Mouse (Mus musculus) myocyte (in vitro differentiated cells): Measurements from ENCODE around the gene BC024063.
A peak's percentile ranks its signal among the peaks of the same experiment; 100 is the strongest.

Source experiments
- CEBPB ChIP-seq: IDR thresholded peaks from 2 replicates; pipeline ENCODE4 v1.6.1; 2011; ENCODE audit warnings: mild to moderate bottlenecking, moderate library complexity; ENCODE audit not compliant: poor library complexity, insufficient read depth, severe bottlenecking
- E2F4 ChIP-seq: IDR thresholded peaks from one replicate; pipeline ENCODE4 v1.6.1; 2011; ENCODE audit warnings: mild to moderate bottlenecking, control low read depth, moderate library complexity; ENCODE audit not compliant: insufficient read depth
- MAX ChIP-seq: IDR thresholded peaks from one replicate; pipeline ENCODE4 v1.6.1; 2011; ENCODE audit warnings: low read depth, mild to moderate bottlenecking, control low read depth
- MYOD1 ChIP-seq, 3 experiments: IDR thresholded peaks; one replicate each; pipeline ENCODE4 v1.6.1; 2011; ENCODE audit warnings: control low read depth in 2 of 3, low read depth in 2 of 3, mild to moderate bottlenecking in 2 of 3, moderate library complexity in 1 of 3; ENCODE audit not compliant: insufficient read length in 2 of 3, control insufficient read depth in 1 of 3
- MYOG ChIP-seq, 3 experiments: IDR thresholded peaks; one replicate each; pipeline ENCODE4 v1.6.1; 2011; ENCODE audit warnings: control low read depth in 2 of 3, low read depth in 2 of 3, mild to moderate bottlenecking in 2 of 3; ENCODE audit not compliant: insufficient read length in 2 of 3, control insufficient read depth in 1 of 3, insufficient read depth in 1 of 3
- POLR2A ChIP-seq: IDR thresholded peaks from one replicate; pipeline ENCODE4 v1.6.1; 2011; ENCODE audit warnings: low read depth, mild to moderate bottlenecking, control low read depth, moderate library complexity; ENCODE audit not compliant: insufficient read length
- POLR2AphosphoS2 ChIP-seq: IDR thresholded peaks from one replicate; pipeline ENCODE4 v1.6.1; 2011; ENCODE audit warnings: low read depth, control low read depth; ENCODE audit not compliant: insufficient read length
- REST ChIP-seq: IDR thresholded peaks from one replicate; pipeline ENCODE4 v1.6.1; 2011; ENCODE audit warnings: mild to moderate bottlenecking, control low read depth, moderate library complexity; ENCODE audit not compliant: insufficient read depth, insufficient read length
- SRF ChIP-seq: IDR thresholded peaks from one replicate; pipeline ENCODE4 v1.6.1; 2011; ENCODE audit warnings: low read depth; ENCODE audit not compliant: control insufficient read depth, insufficient read length
- TCF12 ChIP-seq: IDR thresholded peaks from one replicate; pipeline ENCODE4 v1.6.1; 2011; ENCODE audit warnings: mild to moderate bottlenecking, control low read depth; ENCODE audit not compliant: poor library complexity, insufficient read depth, severe bottlenecking
- TCF3 ChIP-seq: IDR thresholded peaks from one replicate; pipeline ENCODE4 v1.6.1; 2011; ENCODE audit warnings: low read depth, control low read depth; ENCODE audit not compliant: insufficient read length
- USF1 ChIP-seq: IDR thresholded peaks from one replicate; pipeline ENCODE4 v1.6.1; 2011; ENCODE audit warnings: low read depth, mild to moderate bottlenecking, control low read depth, moderate library complexity

GRCm38 (mm10) chr10:82047597-82048459 lies 35.3 kb upstream of the BC024063 start, which contains the start of gene Zfp873:
- peak; percentile 56 for TF ChIP-seq POLR2A
- TF ChIP-seq USF1, result no peak
- no peak for TF ChIP-seq MYOD1 (IDR thresholded peaks at IDR 0.05; ENCODE audit: control insufficient read depth in 1 of 3, insufficient read length in 2 of 3, low read depth in 2 of 3)
- no peak for TF ChIP-seq E2F4
- no peak for TF ChIP-seq CEBPB
- TF ChIP-seq POLR2AphosphoS2, result peak; percentile 19
- no peak for TF ChIP-seq TCF3
- no peak for TF ChIP-seq TCF12
- TF ChIP-seq MAX, result no peak
- no peak for TF ChIP-seq MYOG (IDR thresholded peaks at IDR 0.05; ENCODE audit: control insufficient read depth in 1 of 3, insufficient read depth in 1 of 3, insufficient read length in 2 of 3, low read depth in 2 of 3)
- no peak for TF ChIP-seq REST
- TF ChIP-seq SRF, result peak; percentile 82
